Mouse (Mus musculus): ENCODE data around the gene Rplp2.
"Not testable (repeated sequence)": the region's sequence is repeated elsewhere in the genome, so short reads cannot be mapped to it uniquely, and the experiment has no call there.

Gene Rplp2

GRCm38 (mm10) chr7:141446374-141446773, 796 bp upstream of the Rplp2 start:
- not testable (repeated sequence) for DNase-seq (ENCODE audit: low spot score)

GRCm38 (mm10) chr7:141451928-141452327, 4.8 kb downstream of the Rplp2 start:
- no peak for DNase-seq (ENCODE audit: low spot score)

GRCm38 (mm10) chr7:141453636-141454035, 6.5 kb downstream of the Rplp2 start:
- DNase-seq (ENCODE audit: low spot score): no peak

DNA sequence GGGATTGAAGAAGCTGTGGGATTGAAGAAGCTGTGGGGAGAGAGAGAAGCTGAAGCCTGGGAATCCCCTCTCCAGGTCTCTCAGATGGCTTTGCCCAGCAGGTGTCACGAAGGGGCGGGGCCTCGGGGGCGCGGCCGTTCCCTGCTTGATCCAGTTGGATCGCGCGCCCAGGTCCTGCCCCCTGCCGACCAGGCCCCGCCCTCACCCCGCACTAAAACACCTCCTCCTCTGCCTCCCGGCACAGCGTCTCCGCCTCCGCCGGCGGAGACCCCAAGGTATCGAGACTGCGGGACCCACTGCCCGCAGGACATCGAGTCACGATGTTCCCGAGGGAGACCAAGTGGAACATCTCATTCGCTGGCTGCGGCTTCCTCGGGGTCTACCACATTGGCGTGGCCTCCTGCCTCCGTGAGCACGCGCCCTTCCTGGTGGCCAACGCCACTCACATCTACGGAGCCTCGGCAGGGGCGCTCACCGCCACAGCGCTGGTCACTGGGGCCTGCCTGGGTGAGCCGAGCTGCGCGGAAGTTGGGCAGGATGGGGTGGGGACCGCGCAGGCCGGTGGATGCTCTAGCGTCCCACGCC, 7.9 kb downstream of the Rplp2 start, which contains the start of gene Pnpla2:
Gene Pnpla2, plus strand, starts transcription at position 232 of the 585 bp plus-strand sequence.
- peak; percentile 93 for DNase-seq (ENCODE audit: low spot score)

GRCm38 (mm10) chr7:141455610-141456314, 8.6 kb downstream of the Rplp2 start:
- DNase-seq (ENCODE audit: low spot score): peak; percentile 78

DNA sequence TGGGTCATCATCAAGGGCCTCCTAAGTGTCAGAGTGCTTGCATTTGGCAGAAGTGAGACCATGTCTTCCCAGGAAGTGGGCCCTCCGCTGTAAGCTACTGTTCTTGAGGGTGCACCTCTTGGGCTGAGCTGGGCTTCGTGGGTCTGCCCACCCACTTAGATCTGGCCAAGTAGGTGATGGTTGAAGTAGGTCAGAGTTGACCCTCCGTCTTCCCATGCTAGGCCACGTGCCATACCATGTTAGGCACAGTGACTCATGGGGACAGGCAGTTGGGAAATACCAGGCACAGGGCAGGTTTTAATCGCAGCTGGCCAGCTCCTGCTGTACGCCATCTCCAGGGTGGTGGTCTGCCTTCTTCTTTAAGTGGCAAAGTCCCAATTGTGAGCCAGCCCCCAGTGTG, 9.6 kb downstream of the Rplp2 start:
- no peak for DNase-seq (ENCODE audit: low spot score)

DNA sequence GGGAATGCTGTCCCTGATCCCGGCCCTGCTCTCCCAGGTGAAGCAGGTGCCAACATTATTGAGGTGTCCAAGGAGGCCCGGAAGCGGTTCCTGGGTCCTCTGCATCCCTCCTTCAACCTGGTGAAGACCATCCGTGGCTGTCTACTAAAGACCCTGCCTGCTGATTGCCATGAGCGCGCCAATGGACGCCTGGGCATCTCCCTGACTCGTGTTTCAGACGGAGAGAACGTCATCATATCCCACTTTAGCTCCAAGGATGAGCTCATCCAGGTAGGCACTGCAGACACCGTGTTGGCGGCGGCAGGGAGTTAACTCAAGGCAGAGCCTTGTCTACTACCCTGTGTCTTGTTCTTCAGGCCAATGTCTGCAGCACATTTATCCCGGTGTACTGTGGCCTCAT, 10.1 kb downstream of the Rplp2 start:
- DNase-seq (ENCODE audit: low spot score): no peak

DNA sequence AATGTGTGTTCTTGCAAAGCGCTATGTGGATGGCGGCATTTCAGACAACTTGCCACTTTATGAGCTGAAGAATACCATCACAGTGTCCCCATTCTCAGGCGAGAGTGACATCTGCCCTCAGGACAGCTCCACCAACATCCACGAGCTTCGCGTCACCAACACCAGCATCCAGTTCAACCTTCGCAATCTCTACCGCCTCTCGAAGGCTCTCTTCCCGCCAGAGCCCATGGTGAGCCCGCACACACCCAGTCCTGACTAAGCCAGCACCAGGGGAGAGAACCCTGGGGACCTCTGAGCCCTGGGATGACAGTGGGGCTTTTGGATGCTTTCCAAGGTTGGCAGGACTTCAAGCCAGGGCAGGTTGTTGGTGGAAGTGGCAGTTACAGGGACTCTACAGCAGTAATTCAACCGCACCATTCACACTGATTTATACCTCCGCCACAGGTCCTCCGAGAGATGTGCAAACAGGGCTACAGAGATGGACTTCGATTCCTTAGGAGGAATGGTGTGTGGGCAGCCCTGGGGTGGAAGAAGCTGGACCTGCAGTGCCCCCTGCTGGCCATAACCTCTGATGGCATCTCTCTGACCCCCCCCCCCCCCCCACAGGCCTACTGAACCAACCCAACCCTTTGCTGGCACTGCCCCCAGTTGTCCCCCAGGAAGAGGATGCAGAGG, 11.0 kb downstream of the Rplp2 start:
- peak; percentile 63 for DNase-seq (ENCODE audit: low spot score)

- DNase-seq (ENCODE audit: low spot score): no peak
Observed at GRCm38 (mm10) chr7:141458661-141459060, 11.5 kb downstream of the Rplp2 start.

- DNase-seq (ENCODE audit: low spot score): no peak
Observed at GRCm38 (mm10) chr7:141459301-141459711, 12.1 kb downstream of the Rplp2 start.

DNA sequence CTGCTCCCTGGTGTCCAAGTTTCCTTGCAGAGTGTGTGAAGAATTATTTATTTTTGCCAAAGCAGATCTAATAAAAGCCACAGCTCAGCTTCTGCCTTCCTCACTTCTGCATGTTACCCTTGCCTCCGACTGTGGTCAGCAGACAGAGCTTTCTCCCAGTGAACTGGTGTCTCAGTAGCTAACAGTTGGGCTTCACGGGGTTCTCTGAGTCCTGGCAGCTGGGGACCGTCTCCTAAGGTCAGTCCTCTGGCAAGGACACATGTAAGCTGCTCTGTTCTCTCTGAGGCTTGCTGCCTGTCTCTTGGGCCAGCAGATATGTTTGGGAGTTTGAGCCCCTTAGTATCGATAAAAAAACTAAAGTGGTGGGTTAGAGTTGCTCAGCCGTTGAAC, 12.8 kb downstream of the Rplp2 start:
- DNase-seq (ENCODE audit: low spot score): no peak

DNA sequence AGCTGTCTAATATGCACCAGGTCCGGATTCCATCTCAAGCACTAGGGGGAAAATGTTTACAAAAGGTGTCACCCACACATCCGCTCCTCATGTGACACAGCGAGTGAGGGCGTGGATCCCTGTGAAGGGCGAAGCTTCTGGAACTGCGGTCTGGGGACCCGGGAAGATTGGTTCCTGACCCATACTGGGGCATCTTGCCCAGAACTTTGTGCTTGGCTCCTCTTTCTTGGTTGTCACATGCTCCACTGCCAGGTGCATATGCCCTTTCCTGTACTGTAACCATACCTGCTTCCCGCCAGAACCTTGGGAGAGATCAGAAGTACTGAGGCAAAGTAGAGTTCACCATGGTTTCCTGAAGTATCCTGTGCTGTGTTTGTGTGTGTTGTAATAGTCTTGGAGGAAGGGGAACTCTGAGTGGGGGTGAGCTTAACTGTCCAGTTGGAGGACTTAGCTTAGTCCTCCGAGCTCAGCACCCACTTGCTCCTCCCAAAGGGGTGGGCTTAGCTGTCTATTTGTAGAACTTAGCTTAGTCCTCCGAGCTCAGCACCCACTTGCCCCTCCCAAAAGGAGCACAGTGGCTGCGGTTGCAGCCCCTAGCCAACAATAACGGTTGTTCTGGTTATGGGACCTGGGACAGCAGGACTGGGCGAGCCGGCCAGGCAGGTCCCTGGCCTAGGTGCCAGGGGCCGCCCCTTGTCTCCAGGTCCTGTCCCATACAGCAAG, 13.4 kb downstream of the Rplp2 start, which contains the start of gene Cracr2b:
Gene Cracr2b, plus strand, starts transcription at position 704 of the 723 bp plus-strand sequence.
- no peak for DNase-seq (ENCODE audit: low spot score)

DNA sequence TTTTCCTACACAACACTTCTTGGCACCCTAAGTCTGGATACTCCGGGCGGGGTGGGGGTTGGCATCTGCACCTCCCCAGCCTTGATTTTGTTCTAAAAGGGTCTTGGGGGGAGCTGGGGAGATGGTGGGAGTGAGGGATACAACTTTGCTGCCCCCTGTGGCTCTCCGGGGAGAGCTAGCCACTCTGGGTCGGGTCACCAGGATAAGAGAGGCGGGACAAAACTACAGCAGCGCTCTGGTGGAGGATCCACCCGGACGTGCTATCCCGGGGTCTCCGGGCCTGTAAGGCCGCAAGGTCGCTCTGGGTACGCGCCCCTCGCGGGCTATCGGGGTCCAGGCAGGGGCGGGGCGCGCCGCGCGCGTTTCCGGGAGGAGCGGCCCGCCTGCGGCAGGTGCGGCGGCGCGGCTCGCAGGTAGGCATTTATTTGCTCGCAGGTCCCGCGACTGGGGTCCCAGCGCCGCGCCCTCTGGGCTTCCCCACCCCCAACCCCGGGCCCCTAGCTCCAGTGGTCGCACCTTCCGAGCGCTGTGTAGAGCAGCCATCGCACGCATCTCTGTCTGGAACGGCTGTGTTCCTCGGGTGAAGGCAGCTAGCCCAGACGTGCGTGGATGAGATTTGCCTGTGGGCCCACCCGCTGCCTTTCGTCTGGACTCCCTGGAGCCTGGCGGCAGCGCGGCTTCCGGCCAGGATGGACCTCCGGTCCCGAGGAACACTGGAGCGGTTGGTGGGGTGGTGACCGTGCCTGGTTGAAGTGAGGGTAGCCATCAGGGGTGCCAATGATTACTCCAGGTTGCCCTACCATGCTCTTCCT, 14.6 kb downstream of the Rplp2 start:
- DNase-seq (ENCODE audit: low spot score): no peak

DNA sequence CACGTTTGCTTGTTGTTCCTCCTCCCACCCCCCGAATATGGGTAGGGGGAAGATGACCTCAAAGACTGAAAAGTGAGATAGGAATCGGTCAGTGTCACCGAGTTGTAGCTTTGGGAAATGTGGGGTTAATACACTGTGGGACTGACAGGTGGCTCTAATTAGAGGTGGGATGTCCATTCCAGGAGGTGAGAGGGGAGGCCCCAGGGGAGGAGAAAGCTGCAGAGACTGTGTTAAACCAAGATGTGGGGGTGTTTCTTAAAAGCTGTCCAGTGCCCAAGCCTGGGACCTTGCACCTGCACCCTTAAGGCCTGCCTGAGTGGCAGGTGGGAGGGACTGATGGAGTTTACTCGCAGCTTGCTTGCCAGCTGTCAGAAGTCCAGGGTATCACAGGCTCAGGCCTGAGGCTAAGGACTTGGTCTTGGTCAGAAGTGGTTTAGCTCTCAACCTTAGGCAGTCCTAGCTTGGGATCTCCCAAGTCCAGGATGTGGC, 15.2 kb downstream of the Rplp2 start:
- no peak for DNase-seq (ENCODE audit: low spot score)

- no peak for DNase-seq (ENCODE audit: low spot score)
Observed at GRCm38 (mm10) chr7:141463824-141464602, 16.8 kb downstream of the Rplp2 start.

DNA sequence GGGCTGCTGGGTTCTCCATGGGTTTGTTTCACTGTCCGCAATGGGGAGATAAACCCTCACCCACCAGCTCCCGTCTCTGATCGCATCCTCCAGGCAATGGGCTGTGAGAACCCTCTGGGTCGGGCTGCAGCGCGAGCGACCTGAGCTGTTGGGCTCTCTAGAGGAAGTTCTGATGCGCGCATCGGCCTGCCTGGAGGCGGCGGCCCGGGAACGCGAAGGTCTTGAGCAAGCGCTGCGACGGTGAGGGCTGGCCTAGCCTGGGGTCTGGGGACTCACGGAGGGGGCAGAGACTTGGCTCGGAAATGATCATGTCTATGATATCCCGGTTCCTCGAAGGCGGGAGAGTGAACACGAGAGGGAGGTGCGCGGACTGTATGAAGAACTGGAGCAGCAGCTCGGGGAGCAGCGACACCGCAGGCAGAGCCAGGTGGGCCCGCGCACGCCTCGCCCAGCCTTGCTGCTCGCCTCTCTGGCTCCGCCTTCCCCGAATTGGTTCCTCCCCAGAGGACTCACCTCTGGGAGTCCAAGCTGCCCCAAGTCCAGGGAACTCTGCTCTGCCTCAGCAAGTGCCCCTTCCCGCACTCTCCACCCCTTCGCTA, 17.5 kb downstream of the Rplp2 start:
- DNase-seq (ENCODE audit: low spot score): no peak

DNA sequence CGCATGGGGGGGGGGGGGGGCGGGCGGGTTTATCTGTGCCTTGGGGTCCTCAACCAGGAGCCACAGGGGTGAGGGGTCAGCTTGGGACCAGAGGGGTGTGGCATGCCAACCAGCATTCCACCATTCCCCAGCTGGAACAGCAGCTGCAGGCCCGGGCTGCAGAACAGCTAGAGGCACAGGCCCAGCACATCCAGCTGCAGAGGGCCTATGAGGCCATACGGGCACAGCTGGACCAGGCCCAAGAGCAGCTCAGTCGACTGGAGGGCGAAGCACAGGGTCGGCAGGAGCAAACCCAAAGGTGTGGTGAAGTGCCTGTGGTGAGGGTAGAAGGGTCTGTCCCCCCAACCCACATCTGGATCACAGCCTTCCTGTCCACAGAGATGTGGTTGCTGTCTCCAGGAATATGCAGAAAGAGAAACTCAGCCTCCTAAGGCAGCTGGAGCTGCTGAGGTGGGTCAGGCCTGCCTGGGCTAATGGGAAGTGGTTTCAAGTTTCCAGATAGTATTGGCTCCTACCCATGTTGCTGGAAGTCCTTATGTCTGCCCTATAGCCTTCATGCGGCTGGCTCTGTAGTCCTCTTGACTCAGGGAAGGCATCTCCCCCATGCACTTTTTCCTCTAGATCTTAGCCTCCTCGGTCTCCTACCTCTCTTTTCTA, 18.3 kb downstream of the Rplp2 start:
- no peak for DNase-seq (ENCODE audit: low spot score)

- no peak for DNase-seq (ENCODE audit: low spot score)
Observed at GRCm38 (mm10) chr7:141466045-141466394, 18.9 kb downstream of the Rplp2 start.

DNA sequence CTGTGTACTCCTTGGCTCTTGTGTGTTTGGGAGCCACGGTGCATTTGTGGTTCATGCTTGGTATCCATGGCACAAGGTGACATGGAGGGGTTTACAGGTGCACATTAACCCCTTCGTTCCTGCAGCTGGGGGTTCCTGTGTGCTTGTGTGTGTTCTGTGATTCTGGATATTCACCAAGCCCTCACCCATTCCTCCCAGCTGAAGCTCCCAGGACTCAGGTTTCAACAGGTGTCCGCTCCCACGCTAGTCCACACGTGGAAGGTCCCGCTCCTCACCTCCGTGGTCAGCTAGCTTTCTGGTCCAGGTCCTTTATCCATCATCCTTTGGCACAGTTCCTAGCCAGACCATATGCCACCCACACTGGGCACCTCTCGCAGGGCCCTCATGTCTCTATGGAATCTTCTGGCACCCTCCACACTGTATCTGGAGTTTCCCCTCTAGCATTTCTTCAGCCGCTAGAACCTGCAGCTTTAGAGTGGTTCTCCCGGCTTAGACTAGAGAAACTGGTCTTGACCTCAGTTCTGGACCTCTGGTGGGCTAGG, 19.5 kb downstream of the Rplp2 start:
- DNase-seq (ENCODE audit: low spot score): no peak
